Mouse (Mus musculus) forebrain, embryonic 15.5 days (tissue): ENCODE results near the gene Mb. TPM values are rescaled to one million over a fixed set of nuclear protein-coding genes. Genes with fewer than 3 reads are reported as not detected.
A peak's percentile ranks its signal among the peaks of the same experiment; 100 is the strongest.

ENCODE experiments used
- ATAC-seq: fragments of 200-750 bp; cut with Nextera tagmentation; replicated peaks from 2 replicates; pipeline ENCODE4 v1.8.0; 2017; ENCODE audit warnings: mild to moderate bottlenecking, moderate TSS enrichment, moderate library complexity
- H3K27ac ChIP-seq: fragments of 300-500 bp; sonication (generic); replicated peaks from 2 replicates; pipeline ENCODE4 v1.5.1; 2015; ENCODE audit warnings: mild to moderate bottlenecking, inconsistent platforms
- H3K27me3 ChIP-seq: fragments of 300-500 bp; sonication (generic); 2 replicates; pipeline ENCODE4 v1.6.1; 2015; ENCODE audit warnings: inconsistent platforms
- H3K36me3 ChIP-seq: fragments of 300-500 bp; sonication (generic); 2 replicates; pipeline ENCODE4 v1.6.1; 2015; ENCODE audit warnings: mild to moderate bottlenecking, inconsistent platforms
- H3K4me1 ChIP-seq: fragments of 300-500 bp; sonication (generic); 2 replicates; pipeline ENCODE4 v1.6.1; 2015; ENCODE audit warnings: inconsistent platforms
- H3K4me2 ChIP-seq: fragments of 300-500 bp; sonication (generic); replicated peaks from 2 replicates; pipeline ENCODE4 v1.6.1; 2015; ENCODE audit warnings: mild to moderate bottlenecking, inconsistent platforms
- H3K4me3 ChIP-seq: fragments of 300-500 bp; sonication (generic); 2 replicates; pipeline ENCODE4 v1.5.1; 2015; ENCODE audit warnings: mild to moderate bottlenecking, inconsistent platforms
- H3K9ac ChIP-seq: fragments of 300-500 bp; sonication (generic); replicated peaks from 2 replicates; pipeline ENCODE4 v1.6.1; 2015; ENCODE audit warnings: mild to moderate bottlenecking, inconsistent platforms
- H3K9me3 ChIP-seq: fragments of 300-500 bp; sonication (generic); 2 replicates; pipeline ENCODE4 v1.6.1; 2016; ENCODE audit warnings: inconsistent platforms
- WGBS: fragments of 180-500 bp; shearing (Covaris S2); methylation state at CpG from one replicate; pipeline ENCODE4 v1.1.7; 2015; ENCODE audit warnings: mixed read lengths; 5-methylcytosine and 5-hydroxymethylcytosine counted together
- polyA plus RNA-seq: library from polyadenylated mRNA; unstranded; fragments of >200 nt; fragmentation: Nextera tagmentation; extraction: Ambion mirVana; gene quantifications from 2 replicates; pipeline ENCODE4 v1.2.1, GENCODE M21; 2015

The Mb gene
- polyA plus RNA-seq, 1 experiment from 2014 or later: not detected

- Histone ChIP-seq H3K4me2 (no peak overlapping the region), H3K9ac (no peak overlapping the region), H3K27ac (peak overlapping the region; percentile 46), H3K4me3 (no peak overlapping the region), H3K27me3 (no peaks in the 10 kb centered on the region), H3K4me1 (0 out of 2 replicates have a peak, but pooled peaks cover 11% of the 10 kb centered on the region), H3K9me3 (no peaks in the 10 kb centered on the region), H3K36me3 (no peaks in the 10 kb centered on the region)
- ATAC-seq: no peak
- WGBS: 57% methylated on average over 11 of the region's 11 CpGs
Measured at GRCm38 (mm10) chr15:77037278-77038161, 12.9 kb downstream of the Mb start.

DNA sequence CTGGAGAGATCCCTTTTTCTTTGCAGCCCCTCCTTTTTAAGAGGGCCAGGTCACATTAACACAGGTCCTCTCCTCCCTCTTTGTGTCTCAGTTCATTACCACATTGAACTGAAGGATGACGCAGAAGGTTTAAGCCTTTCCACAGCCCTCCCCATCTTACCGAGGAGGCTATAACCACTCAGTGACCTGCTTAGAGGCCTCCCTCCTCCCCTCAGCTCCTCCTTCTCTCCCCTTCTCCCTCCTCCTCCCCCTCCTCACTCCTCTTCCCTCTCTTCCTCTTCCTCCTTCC lies 13.5 kb downstream of the Mb start:
- H3K9me3 ChIP-seq: no peaks in the 10 kb centered on the region

GRCm38 (mm10) chr15:77036320-77036988 lies 14.0 kb downstream of the Mb start:
- Histone ChIP-seq H3K9me3 (no peaks in the 10 kb centered on the region), H3K4me2 (no peak overlapping the region), H3K27ac (peak overlapping the region; percentile 46), H3K9ac (no peak overlapping the region), H3K4me3 (no peak overlapping the region), H3K4me1 (0 out of 2 replicates have a peak, but pooled peaks cover 11% of the 10 kb centered on the region), H3K36me3 (no peaks in the 10 kb centered on the region), H3K27me3 (no peaks in the 10 kb centered on the region)
- no peak for ATAC-seq
- WGBS: 76% methylated on average over 11 of the region's 11 CpGs

More for the DNA sequence above, 13.5 kb downstream of the Mb start:
- H3K9ac ChIP-seq: no peak overlapping the region
- no peaks in the 10 kb centered on the region for H3K36me3 ChIP-seq
- 0 out of 2 replicates have a peak, but pooled peaks cover 11% of the 10 kb centered on the region for H3K4me1 ChIP-seq
- no peaks in the 10 kb centered on the region for H3K27me3 ChIP-seq
- no peak overlapping the region for H3K4me3 ChIP-seq
- WGBS: 49% methylated on average over 2 of the region's 2 CpGs
- peak overlapping the region; percentile 46 for H3K27ac ChIP-seq
- ATAC-seq: no peak
- no peak overlapping the region for H3K4me2 ChIP-seq

DNA sequence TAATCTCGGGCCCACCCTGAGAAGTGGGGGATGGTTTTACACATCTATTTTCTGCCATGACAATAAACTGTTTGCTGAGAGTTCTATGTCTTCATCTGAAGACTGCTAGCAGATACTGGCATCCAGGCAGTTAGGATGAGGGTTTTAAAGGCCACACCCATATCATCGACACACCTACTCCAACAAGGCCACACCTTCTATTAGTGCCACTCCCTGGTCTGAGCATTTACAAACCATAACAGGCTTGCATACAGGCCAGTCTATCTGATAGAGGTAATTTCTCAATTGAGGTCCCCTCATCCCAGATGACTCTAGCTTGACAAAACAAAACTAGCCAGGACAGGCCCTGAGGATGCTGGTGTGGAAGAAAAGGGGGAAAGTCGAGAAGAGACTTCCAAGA lies 14.8 kb downstream of the Mb start:
- 84% methylated on average over 3 of the region's 3 CpGs for WGBS
- H3K36me3 ChIP-seq: no peaks in the 10 kb centered on the region
- no peaks in the 10 kb centered on the region for H3K9me3 ChIP-seq

DNA sequence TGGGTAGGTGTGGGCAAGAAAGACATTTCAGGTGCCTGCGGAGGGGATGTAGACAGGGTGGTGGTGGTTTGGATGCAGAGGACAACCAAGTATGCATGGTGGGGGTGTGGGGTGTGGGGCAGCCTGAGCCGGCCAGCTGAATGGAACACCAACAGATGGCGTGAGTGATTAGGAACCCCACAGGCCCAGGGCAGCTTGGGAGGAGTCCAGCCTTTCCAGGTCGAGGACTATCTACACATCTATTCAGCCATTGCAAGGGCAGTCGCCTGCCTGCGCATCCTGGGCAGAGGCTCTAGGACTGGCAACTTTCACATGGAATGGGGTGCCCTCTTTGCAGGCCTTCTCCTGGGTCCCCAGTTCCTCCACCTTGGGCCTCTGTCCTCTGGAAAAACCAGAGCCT lies 15.9 kb downstream of the Mb start:
- no peak overlapping the region for H3K9ac ChIP-seq
- no peak overlapping the region for H3K4me3 ChIP-seq
- no peak overlapping the region for H3K27ac ChIP-seq
- no peak for ATAC-seq
- no peaks in the 10 kb centered on the region for H3K9me3 ChIP-seq
- H3K4me2 ChIP-seq: no peak overlapping the region
- 0 out of 2 replicates have a peak, but pooled peaks cover 11% of the 10 kb centered on the region for H3K4me1 ChIP-seq
- no peaks in the 10 kb centered on the region for H3K27me3 ChIP-seq
- H3K36me3 ChIP-seq: no peaks in the 10 kb centered on the region
- WGBS: 82% methylated on average over 6 of the region's 6 CpGs

More for the DNA sequence above, 14.8 kb downstream of the Mb start:
- no peak overlapping the region for H3K4me2 ChIP-seq
- H3K4me3 ChIP-seq: no peak overlapping the region
- H3K27ac ChIP-seq: no peak overlapping the region
- ATAC-seq: no peak
- H3K4me1 ChIP-seq: 0 out of 2 replicates have a peak, but pooled peaks cover 11% of the 10 kb centered on the region
- H3K9ac ChIP-seq: no peak overlapping the region
- no peaks in the 10 kb centered on the region for H3K27me3 ChIP-seq

- 49% methylated on average over 3 of the region's 3 CpGs for WGBS
- Histone ChIP-seq H3K27me3 (no peaks in the 10 kb centered on the region), H3K4me3 (no peak overlapping the region), H3K27ac (no peak overlapping the region), H3K4me2 (no peak overlapping the region), H3K4me1 (peaks cover 7% of the 10 kb centered on the region; the same call in 1 of the 2 replicates), H3K9ac (no peak overlapping the region), H3K36me3 (no peaks in the 10 kb centered on the region), H3K9me3 (no peaks in the 10 kb centered on the region)
- no peak for ATAC-seq
Measured at GRCm38 (mm10) chr15:77031271-77031670, 19.2 kb downstream of the Mb start.

DNA sequence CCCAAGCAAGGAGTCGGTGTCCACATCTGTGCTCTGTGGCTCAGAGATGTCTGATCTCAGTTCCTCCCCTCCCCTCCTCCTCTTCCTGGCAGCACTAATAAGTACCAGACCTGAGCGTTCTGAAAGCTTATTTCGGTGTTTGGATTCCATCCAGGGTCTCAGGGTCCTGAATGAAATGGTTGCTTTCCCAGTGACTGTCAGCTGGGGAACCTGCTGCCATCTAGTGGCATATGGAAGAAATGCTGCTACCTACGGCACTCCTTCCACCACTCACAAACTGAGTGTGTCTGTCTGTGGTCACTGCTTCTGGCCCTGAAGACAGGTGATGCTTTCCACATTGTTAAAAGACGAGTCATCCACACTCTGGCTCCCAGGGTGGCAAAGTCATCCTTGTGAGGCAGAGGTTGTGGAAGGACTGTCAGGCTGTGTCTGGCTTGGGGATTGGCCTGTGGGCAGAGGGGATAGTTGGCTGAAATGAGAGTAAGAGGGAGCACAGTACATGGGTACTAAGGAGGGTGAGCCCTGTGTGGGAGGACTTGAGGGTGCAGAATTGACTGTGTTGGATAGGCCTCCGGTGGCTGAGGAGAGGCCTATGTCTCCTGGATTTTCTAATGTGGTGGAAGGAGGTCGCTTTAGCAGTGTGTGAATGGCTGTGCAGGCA lies 21.0 kb downstream of the Mb start:
- peak; percentile 69 for ATAC-seq
- peaks cover 15% of the 10 kb centered on the region for H3K4me1 ChIP-seq
- no peaks in the 10 kb centered on the region for H3K27me3 ChIP-seq
- H3K27ac ChIP-seq: no peak overlapping the region; the same call in 1 of the 2 replicates
- no peak overlapping the region for H3K4me3 ChIP-seq
- H3K9me3 ChIP-seq: no peaks in the 10 kb centered on the region
- H3K4me2 ChIP-seq: peak overlapping the region; percentile 26; the same call in 1 of the 2 replicates
- 24% methylated on average over 7 of the region's 7 CpGs for WGBS
- no peaks in the 10 kb centered on the region for H3K36me3 ChIP-seq
- H3K9ac ChIP-seq: no peak overlapping the region

GRCm38 (mm10) chr15:77027675-77028074 lies 22.8 kb downstream of the Mb start:
- Histone ChIP-seq H3K27me3 (no peaks in the 10 kb centered on the region), H3K4me2 (no peak overlapping the region), H3K27ac (no peak overlapping the region), H3K36me3 (no peaks in the 10 kb centered on the region), H3K4me3 (no peak overlapping the region), H3K4me1 (peaks cover 15% of the 10 kb centered on the region), H3K9ac (no peak overlapping the region), H3K9me3 (no peaks in the 10 kb centered on the region)
- WGBS: 71% methylated on average over 6 of the region's 6 CpGs
- no peak for ATAC-seq

GRCm38 (mm10) chr15:77027117-77027516 lies 23.4 kb downstream of the Mb start:
- Histone ChIP-seq H3K4me3 (no peak overlapping the region), H3K4me1 (peaks cover 15% of the 10 kb centered on the region), H3K9ac (no peak overlapping the region), H3K27me3 (no peaks in the 10 kb centered on the region), H3K9me3 (no peaks in the 10 kb centered on the region), H3K27ac (no peak overlapping the region), H3K36me3 (no peaks in the 10 kb centered on the region), H3K4me2 (no peak overlapping the region)
- no peak for ATAC-seq
- WGBS: 91% methylated on average over 3 of the region's 3 CpGs

DNA sequence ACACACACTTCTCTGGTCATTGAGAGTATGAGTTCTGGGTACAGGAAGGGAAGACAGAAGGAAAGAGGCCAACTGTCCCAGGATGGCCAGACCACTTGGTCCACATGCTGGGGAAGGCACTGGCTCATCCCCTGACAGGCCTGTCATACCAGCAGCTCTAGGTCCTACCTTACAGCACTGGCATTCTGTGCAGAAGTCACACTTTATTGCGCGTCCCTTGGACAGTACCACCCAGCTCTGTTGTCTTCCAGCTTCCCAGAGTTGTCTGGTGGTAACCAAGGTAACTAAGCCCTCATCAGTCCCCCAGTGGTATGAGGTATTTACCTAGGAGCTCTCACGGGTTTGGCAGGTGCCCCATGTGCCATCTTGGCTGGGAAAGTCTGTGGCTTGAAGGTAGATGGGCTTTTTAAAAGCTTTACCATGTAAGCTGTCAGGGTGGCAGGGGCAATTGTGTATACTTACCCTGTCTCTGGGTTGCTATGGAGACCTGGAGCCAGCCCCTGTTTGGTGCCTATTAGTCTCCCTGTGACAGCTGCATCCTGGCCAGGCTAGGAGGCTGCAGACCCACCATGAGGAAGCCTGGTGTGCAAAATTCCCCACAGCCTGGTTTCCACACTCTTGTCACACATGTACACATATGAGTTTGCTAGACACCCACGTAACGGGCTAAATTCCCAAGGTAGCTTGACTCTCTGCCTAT lies 24.4 kb downstream of the Mb start:
- ATAC-seq: no peak
- Histone ChIP-seq H3K36me3 (no peaks in the 10 kb centered on the region), H3K4me2 (no peak overlapping the region), H3K9ac (no peak overlapping the region), H3K27ac (no peak overlapping the region; the same call in 1 of the 2 replicates), H3K4me3 (no peak overlapping the region), H3K4me1 (peaks cover 15% of the 10 kb centered on the region), H3K27me3 (no peaks in the 10 kb centered on the region), H3K9me3 (no peaks in the 10 kb centered on the region)
- 62% methylated on average over 5 of the region's 5 CpGs for WGBS

GRCm38 (mm10) chr15:77022401-77022957 lies 28.0 kb downstream of the Mb start:
- Histone ChIP-seq H3K27me3 (no peaks in the 10 kb centered on the region), H3K9me3 (no peaks in the 10 kb centered on the region), H3K4me3 (no peak overlapping the region), H3K27ac (no peak overlapping the region), H3K4me2 (no peak overlapping the region), H3K36me3 (no peaks in the 10 kb centered on the region), H3K9ac (no peak overlapping the region), H3K4me1 (peaks cover 10% of the 10 kb centered on the region)
- ATAC-seq: no peak
- WGBS: 73% methylated on average over 5 of the region's 5 CpGs
